Mouse (Mus musculus) CD4-positive helper T cell, adult 2 months (primary cell): ENCODE data around the gene Itgav.

Experiments used
- DNase-seq: peaks from one replicate; pipeline ENCODE4 v3.0.0-alpha.2; 2012; ENCODE audit warnings: low read depth, missing footprints, low spot score

The Itgav gene

DNA sequence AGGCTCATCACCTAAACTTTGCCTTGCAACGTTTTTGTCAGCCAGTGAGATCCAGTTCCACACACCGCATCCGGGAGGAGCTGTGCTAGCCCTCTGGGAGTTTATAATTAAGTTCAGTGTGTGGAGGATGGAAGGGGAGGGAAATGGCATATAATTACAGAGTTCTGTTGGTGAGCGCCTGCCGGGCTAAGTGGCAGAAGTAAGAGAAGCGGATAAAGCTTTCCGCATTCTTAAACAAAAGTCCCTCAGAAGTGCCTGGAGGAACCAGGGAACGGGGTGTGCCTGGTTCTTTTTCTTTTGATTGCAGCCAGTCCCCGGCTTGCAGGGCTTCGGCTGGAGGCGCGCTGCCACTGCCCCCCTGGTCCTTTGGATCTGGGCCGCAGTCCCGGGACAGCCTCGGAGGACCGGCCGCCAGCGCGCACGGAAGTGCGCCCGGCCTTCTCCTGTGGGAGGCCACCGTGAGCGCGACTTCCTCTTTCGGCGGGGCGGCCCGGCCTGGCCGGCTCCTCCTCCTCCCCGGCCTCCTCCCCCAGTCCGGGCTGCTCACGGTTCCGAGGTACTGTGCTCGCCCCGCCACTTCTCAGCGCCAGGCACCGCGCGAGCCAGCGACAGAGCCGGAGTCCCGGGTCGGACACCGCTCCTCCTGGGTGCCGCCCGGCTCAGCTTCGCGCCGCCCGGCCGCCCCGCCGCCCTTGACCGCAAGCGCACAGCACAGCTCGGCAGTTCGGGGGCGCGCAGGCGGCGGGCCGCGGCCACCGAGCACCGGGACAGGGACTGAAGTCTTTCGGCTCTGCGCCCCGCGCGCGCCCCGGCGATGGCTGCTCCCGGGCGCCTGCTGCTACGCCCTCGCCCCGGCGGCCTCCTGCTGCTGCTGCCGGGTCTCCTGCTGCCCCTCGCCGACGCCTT lies at the start of gene Itgav:
Itgav (plus strand) TSS at position 477 of the 906 bp plus-strand sequence.
- DNase-seq: peak; percentile 88

DNA sequence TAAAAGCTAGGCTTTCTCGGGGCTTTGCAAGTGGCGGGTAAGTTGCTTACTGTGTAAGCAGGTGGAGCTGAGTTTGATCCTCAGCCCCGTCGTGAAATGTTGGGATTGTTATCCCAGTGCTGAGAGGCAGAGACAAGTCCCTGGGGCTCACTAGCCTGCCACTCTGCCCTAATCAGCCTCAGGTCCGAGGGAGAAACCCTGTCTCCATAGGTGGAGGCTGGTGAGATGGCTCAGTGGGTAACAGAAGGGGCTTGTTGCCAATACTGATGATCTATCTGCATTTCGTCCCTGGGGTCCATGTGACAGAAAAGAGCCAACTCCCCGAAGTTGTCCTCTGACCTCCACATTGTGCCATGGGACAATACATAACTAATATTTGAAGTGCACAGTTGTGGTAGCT lies 49.8 kb upstream of the Itgav start:
- DNase-seq: no peak

DNA sequence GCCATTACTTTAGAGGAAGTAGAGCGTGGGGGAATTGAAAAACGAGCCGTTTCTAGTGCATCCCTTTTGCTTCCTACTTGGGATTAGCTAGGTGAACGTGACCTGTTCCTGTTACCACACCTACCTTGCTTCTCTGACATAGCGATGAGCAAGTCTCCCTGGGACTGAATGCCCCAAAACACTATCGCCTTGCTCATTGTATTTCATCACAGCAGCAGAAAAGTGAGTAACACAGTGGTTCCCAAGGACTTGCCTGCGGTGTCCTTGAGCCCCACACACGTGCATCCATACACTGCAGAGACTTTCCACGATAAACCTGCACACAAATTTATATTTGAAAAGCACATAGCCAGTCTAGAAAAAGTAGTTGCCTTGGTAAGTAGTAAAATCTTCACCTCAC lies 49.3 kb upstream of the Itgav start:
- DNase-seq: no peak

DNA sequence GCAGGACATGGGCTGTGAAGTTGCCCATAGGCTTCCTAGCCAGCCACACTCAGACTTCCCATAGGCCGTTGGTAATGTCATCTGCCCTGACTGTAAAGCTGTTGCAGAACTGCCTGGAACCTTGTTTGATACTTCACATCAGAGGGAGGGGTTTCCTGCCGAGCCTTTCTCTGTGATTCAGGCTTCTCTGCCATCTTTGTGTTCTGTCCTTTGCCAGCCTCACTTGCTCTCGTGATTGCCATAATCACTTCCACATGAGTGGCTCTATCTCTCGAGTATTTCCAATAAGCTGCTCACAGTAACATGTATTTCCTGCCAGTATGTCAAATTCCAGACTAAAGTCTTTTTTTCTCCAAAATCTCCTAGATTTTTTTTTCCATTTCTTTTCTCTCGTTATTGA lies 48.5 kb upstream of the Itgav start:
- DNase-seq: no peak

DNA sequence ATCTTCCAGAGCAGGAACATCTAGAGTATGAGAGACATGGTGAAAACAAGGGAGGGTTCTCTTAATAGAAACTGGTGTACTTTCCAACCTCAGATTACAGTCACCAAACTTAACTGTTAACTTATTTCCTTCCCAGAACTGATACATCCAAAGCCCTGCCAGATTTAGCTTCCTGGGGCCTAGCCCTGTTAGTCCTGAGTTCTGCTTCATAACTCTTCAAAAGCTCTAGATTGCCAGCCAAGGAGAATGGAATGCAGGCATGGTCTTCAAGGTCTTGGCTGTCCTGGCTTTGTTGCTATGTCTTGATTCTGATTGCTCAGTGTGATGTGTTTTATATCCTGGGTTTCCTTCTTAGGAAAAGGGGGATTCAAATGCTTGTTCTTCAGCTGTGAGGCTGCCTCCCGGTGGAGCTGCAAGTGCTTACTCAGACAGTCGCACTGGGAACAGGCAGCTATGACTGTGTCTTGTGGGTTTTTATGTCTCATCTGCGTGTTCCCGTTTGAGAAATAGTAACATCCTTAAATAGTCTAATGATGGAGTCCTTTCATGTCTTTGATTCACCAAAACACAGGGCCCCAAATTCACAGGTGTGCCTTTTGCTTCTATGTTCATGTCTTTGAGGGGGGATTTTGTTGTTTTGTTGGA lies 47.8 kb upstream of the Itgav start:
- DNase-seq: no peak

DNA sequence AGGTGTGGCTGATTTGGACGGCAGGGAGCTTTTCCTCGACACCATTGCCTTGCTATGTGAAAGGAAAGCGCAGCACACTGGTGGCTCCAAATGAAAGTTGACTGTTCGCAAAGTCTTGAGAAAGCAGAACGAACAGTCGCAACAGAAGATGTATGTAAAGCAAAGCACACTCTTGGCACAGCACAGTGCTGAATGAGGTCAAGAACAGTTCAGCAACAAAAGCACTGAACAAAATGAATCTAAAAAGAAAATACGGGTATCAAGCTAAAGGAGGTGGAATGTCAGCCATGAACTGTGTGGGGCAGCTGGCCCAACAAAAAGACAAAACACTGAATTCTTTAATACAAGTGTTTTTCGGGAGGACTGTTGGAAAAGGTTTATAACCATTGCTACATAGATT lies 42.9 kb upstream of the Itgav start:
- no peak for DNase-seq

DNA sequence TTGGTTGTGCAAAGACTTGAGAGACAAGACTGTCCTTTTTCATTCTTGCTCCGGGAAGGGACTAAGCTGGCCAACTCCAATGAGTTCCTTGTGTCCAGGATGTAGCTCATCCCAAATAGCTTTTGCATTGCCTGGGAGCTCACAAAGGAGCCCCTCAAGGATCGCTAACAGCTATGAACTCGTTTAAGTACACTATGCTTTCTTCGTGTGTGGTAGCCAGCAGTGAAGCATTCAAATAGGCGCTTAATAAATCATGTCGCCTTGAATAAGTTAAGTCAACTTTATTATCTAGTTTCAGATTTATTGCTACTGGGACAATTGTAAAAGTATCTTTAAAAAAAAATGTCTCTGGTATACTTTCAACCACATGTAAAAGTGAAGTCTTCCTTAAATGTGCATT lies 42.4 kb upstream of the Itgav start:
- DNase-seq: no peak

DNA sequence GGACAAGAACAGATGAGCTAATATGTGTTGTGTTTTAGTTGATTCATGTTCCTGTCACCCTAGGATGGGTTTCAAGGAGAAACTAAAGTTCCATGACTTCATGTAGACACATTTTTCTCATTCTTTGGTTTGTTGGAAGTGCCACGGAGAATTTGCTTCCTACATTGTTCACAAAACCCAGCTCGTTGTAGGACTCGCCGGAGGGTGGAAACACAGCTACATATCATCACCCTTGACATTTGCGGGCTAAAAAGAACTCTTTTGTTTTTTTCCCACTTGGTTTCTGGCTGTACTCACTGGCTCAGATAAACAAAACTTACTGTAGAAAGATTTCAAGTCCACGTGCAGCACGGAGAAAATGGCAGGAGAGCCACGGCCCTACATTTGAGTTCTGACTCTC lies 41.9 kb upstream of the Itgav start:
- no peak for DNase-seq

DNA sequence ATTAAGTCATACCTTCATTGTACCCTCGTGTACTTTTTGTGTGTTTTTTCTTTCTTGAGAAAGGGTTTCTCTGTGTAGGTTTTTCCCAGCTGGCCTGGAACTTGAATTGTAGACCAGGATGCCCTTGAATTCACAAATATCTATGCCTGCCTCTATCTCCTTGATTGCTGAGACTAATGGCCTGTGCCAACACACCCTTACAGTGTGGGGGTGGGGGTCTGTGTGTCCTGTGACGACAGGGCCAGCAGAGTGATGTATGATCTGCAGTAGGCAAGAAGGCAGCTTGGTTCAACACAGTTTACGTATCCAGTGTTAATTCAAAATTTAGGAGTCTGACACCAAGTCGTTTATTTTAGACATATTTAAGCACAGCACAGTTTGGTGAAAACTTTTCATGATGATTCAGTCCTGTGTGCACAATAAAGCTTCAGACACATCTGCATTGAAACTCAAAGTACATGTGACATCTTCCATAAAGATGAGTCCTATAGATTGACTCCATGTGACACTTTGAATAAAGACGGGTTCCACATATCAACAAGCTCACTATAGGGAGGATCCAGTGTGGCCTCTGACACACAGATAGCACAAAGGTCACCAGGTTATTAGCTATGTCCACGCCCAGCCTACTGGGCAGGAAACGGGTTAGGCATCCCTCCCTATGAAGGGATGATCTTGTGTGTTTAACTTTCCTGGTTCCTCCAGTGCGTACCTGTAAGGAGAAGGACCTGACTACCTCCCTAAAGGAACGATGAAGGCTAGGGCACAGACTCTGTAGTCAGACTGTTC lies 40.3 kb upstream of the Itgav start:
- DNase-seq: no peak

DNA sequence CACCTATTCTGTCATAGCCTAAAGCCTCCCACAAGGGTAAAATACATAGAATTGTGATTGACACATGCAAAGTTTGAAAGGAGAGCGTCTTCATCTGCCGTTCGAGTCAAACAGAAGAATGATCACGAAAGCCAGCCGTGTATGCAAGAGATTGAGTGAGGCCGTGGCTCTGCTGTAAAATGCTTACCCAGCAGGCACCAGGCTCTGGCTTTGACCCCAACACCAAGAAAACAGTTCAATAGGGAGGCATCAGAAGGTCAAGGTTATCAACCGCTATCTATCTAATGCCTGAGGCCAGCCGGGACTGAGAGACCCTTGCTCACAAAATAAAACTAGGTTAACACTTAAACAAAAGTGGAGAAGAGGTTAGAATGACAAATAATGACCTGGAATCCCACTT lies 39.5 kb upstream of the Itgav start:
- DNase-seq: no peak

DNA sequence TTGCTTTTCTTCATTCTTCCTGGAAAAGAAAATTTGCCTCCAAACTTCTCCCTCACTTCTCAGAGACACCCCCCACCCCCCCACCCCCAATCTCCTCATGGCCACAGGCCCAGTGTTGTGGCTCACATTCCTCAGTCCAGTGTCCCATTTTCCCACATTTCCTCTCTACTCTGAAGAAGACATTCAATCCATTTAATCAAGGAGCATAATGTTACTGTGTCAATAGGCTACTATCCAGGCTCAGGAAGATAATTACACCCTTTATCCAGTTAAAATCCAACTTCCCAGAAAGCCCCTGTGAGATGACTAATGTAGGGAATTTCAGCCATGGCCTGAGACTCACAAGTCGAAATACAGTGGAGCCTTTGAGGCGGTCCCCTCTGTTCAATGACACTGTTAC lies 33.8 kb upstream of the Itgav start:
- DNase-seq: no peak

DNA sequence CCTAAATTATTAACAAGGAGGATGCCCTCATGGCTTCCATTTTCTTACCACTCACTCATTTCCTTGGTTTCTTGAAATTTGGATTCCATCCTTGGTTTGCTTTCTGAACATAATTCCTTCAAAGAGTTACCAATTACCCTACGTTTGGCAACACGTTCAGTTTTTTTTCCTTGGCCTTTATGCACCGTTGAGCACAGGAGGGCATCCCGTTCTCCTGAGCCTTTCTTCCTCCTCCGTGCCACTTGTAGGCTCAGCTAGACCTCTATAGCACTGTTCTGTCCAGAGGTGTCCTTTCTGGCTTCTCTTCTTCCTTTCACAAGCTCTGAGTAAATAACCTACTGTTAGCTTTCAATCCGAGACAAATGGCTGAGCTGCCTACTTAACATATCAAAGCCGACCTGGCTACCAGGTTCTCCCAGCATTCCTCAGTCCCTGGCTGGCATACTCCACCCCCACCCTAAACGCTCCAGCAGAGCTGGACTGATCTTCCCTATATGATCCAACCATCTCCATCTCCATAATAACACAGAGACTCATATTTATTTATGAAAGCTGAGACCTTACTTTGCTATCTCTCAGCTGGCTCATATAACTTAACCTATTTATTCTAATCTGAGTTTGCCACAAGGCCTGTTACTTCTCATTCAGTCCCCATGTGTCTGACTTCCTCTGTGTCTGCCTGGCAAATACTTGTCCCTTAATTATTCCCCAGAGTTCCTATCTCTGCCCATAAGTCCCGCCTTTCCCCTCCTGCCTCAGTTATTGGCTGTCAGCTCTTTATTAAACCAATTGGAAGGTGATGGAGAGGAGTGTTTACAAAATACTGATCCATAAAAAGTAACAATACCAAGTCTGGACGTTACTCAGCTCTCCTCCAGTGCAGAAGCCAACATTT lies 31.3 kb upstream of the Itgav start:
- no peak for DNase-seq

DNA sequence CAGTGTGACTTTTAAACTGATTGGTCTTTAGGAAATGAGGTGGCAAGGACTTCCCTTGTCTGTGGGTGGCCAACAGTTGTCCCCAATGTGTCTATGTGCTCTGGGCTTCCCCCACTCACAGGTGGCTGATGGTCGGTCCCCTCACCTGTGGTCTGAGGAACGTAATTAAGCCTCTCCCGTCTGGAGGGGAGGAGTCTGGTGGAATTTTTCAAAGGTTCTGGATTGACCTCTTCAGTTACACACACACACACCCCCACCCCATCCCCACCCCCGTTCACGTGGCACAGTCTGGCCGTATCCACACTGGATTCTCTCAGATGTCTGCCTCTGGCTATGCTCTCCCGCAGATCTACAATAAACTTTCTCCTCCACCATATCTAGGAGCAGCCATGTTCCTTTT lies 30.1 kb upstream of the Itgav start:
- no peak for DNase-seq

DNA sequence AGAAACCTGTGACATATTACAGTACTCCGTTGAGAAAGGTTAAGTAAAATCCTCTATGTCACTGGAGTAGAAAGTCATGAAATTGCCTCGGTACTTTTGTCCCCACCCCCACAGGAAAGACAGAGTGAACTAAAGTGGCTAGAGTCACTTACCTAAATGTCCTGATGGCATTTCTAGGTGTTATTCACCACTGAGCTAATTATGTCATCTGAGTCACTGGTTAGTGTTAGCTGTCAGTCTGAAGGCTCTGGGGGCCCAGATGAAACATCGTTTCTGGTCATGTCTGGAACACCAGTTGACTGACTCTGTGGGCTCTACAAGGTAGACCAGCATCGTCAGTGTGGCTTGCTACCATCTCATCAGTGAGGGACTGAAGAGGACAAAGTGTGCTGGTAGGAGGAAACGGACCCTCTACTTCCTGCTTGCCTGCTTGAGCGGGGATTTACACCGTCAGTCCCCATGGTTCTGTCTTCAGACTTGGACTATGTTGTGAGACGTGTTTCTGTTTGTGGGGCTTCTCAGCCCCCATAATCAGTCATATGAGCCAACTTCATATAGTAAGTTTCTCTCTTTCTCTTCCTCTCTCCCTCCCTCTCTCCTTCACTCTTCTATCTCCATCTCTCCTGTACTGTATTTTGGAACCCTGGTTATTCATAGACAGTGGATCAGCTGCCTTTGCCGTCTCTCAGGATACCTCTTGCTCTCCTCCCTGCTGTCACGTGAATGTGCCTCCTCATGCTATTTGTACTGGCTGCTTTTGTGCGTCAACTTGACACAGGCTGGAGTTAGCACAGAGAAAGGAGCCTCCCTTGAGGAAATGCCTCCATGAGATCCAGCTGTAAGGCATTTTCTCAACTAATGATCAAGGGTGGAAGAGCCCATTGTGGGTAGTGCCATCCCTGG lies 28.6 kb upstream of the Itgav start:
- no peak for DNase-seq

DNA sequence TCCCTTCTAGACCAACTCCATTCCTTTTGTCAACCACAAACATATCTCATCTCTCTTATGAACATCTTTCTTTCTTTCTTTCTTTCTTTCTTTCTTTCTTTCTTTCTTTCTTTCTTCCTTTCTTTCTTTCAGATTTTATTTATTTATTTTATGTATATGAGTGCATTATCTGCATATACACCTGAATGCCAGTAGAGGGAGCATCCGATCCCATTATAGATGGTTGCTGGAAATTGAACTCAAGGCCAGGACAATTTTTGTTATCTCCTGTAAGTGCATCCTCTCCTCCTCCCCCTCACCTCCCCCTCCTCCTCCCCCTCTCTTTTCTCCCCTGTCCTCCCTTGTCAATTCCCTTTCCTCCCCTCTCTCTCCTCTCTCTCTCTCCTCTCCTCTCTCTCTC lies 25.7 kb upstream of the Itgav start:
- peak; percentile 19 for DNase-seq

DNA sequence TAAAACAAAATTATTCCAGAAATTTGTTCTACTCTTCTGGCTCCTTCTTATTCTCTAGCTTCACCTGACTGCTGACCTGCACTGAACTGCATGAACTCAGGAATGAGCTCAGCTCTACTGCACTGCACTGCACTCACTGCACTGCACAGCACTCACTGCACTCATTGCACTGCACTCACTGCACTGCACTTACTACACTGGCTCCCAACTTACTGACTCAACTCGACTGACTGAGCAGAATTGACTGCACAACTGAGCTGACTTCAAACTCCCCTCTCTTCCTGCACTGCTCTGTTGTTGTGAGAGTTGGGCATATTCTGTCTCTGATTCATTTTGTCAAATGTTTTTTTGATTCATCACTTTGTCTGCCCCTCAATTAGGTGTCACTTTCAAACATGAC lies 24.9 kb upstream of the Itgav start:
- DNase-seq: peak; percentile 6

DNA sequence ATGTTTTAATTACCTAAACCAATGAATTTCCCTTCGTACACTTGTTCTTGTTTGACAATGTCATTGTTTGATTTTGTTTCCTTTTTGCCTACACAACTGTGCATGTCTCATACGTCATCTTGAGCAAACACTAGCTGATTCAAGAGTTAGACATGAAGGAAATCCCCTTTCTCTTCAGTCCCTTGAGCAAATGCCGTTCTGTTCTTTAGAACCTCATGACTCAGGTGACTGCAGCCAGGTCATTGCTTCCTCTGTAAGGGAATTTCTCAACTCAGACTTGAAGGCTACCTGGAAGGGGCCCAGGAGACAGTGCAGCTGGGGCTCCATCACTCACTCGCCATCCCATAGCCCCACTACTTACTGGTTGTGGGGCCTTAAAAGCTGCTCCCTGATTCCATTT lies 23.5 kb upstream of the Itgav start:
- peak; percentile 58 for DNase-seq

DNA sequence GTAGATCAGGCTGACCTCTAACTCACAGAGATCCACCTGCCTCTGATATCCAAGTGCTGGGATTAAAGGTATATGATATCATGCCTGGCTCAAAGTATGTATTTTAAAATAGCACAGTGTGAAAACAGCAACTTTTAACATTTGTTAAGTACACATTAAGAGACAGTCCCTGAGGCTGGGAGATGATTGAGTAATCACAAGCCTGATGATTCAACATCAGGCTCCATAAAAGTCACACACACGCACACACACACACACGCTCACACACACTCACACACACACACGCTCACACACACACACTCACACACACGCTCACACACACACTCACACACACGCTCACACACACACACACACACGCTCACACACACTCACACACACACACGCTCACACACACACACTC lies 21.8 kb upstream of the Itgav start:
- no peak for DNase-seq

DNA sequence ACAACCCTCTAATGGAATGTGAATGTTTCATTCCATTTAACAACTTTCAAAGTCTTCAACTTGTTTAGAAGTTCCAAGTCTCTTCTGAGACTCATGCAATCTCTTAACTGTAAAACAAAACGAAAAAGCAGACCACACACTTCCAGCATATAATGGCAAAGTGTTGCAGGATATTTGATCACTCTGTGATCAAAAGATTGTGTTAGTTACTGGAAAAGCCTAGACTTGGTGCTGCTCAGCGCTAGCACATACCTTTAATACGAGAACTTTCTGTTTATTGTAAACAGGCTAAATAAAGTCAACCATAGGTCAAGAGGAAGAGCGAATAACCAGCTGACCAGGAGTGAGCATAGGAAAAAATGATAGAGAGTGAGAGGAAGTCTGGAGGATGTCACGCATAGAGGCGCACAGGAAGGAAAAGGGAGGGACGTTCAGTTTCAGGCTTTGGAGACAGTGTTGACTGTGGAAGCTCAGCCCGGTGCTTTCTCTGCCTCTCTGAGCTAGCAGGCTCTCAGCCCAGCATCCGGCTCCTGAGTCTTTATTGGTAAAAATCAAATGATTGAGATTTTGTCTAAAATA lies 18.5 kb upstream of the Itgav start:
- no peak for DNase-seq
